Comparison of ENCODE assay signal across 1 mouse cellular context in the genomic region with DNA sequence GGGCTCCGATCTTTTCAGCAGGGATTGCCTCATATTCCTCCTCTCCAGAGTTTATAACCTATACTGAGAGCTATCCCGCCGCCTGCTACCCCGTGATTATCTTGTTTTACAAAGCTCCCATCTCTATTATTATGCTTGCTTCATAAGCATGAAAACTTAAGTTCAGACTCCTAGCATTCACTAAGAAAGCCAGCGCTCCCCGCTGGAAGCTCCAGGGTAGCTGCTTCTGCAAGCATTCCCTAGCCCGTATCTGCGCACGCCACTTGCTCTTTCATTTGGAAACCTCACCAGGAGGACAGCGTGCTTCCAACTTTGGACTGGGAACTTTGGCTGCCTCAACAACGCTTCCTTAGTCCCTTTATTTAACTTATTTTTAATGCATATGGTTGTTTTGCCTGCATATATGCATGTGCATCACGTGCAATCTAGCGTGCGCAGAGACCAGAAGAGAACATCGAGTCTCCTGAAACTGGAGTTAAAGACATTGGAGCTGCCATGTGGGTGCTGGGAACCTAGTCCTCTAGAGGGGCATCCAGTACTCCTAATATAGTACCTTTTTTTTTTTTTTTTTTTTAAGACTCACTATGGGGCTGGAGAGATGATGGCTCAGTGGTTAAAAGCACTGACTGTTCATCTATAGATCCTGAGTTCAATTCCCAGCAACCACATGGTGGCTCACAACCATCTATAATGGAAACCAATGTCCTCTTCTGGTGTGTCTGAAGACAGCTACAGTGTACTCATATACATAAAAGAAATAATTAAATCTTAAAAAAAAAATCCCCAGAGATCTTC.
TF ChIP-seq lines count a peak whose summit lies in the region.

No protein-coding gene starts in this region.

TF ChIP-seq in MEL, 35 proteins besides CTCF, POLR2A, EP300 and RAD21 (continued from another document):
- 0 out of 2 replicates have a peak, but pooled peaks have one; percentile 78 for TF ChIP-seq CHD1 (IDR thresholded peaks at IDR 0.05; ENCODE audit: low read depth, low read length)
- TF ChIP-seq ZNF384 (IDR thresholded peaks at IDR 0.05; ENCODE audit: low read depth, low read length) = peak; percentile 79
- TF ChIP-seq ZC3H11A (IDR thresholded peaks at IDR 0.05; ENCODE audit: low read depth, low read length) = 0 out of 2 replicates have a peak, but pooled peaks have one; percentile 0
- peak; percentile 54 for TF ChIP-seq SIN3A (IDR thresholded peaks at IDR 0.05; ENCODE audit: low read length)
- TF ChIP-seq BHLHE40 (IDR thresholded peaks at IDR 0.05; ENCODE audit: borderline replicate concordance, low read depth, low read length) = no peak
- no peak for TF ChIP-seq USF2 (IDR thresholded peaks at IDR 0.05; ENCODE audit: borderline replicate concordance in 1 of 2, insufficient read depth in 1 of 2, low read depth in 1 of 2, low read length in 2 of 2)
- peak; percentile 90; the same call in 1 of the 2 replicates for TF ChIP-seq MYC (IDR thresholded peaks at IDR 0.05; ENCODE audit: low read depth, low read length)
- peak; percentile 93 for TF ChIP-seq MXI1 (IDR thresholded peaks at IDR 0.05; ENCODE audit: low read depth, low read length)
- TF ChIP-seq JUND (IDR thresholded peaks at IDR 0.05; ENCODE audit: low read depth, low read length) = no peak
- peak; percentile 29; the same call in 1 of the 2 replicates for TF ChIP-seq KAT2A (conservative IDR thresholded peaks at IDR 0.05; ENCODE audit: low read depth, low read length)
